Mouse (Mus musculus) liver, embryonic 15.5 days (tissue): ENCODE results near the gene Rnaset2b. TPM values are rescaled to one million over a fixed set of nuclear protein-coding genes. Genes with fewer than 3 reads are reported as not detected.
"Not testable (repeated sequence)": the region's sequence is repeated elsewhere in the genome, so short reads cannot be mapped to it uniquely, and the experiment has no call there.

Experiments used
- ATAC-seq: fragments of 200-750 bp; cut with Nextera tagmentation; 2 replicates; pipeline ENCODE4 v1.8.0; 2017; ENCODE audit warnings: moderate number of reproducible peaks, mild to moderate bottlenecking, moderate library complexity; ENCODE audit not compliant: insufficient read depth
- H3K27ac ChIP-seq: fragments of 300-500 bp; sonication (generic); replicated peaks from 2 replicates; pipeline ENCODE4 v1.5.1; 2015; ENCODE audit warnings: mild to moderate bottlenecking, inconsistent platforms
- H3K27me3 ChIP-seq: fragments of 300-500 bp; sonication (generic); 2 replicates; pipeline ENCODE4 v1.6.1; 2015; ENCODE audit warnings: mild to moderate bottlenecking, inconsistent platforms
- H3K36me3 ChIP-seq: fragments of 300-500 bp; sonication (generic); replicated peaks from 2 replicates; pipeline ENCODE4 v1.6.1; 2015; ENCODE audit warnings: moderate library complexity, mild to moderate bottlenecking, inconsistent platforms
- H3K4me1 ChIP-seq: fragments of 300-500 bp; sonication (generic); replicated peaks from 2 replicates; pipeline ENCODE4 v1.6.1; 2015; ENCODE audit warnings: inconsistent platforms
- H3K4me2 ChIP-seq: fragments of 300-500 bp; sonication (generic); 2 replicates; pipeline ENCODE4 v1.6.1; 2015; ENCODE audit warnings: moderate library complexity, mild to moderate bottlenecking, inconsistent platforms
- H3K4me3 ChIP-seq: fragments of 300-500 bp; sonication (generic); replicated peaks from 2 replicates; pipeline ENCODE4 v1.5.1; 2015; ENCODE audit warnings: mild to moderate bottlenecking, inconsistent platforms
- H3K9ac ChIP-seq: fragments of 300-500 bp; sonication (generic); 2 replicates; pipeline ENCODE4 v1.6.1; 2015; ENCODE audit warnings: moderate library complexity, mild to moderate bottlenecking, inconsistent platforms
- H3K9me3 ChIP-seq: fragments of 300-500 bp; sonication (generic); replicated peaks from 2 replicates; pipeline ENCODE4 v1.6.1; 2016; ENCODE audit warnings: inconsistent platforms
- WGBS: fragments of 180-500 bp; shearing (Covaris S2); methylation state at CpG from one replicate; pipeline ENCODE4 v1.1.7; 2015; ENCODE audit warnings: mixed read lengths; ENCODE audit not compliant: insufficient replicate concordance; 5-methylcytosine and 5-hydroxymethylcytosine counted together
- polyA plus RNA-seq: library from polyadenylated mRNA; unstranded; fragments of >200 nt; fragmentation: Nextera tagmentation; extraction: Ambion mirVana; gene quantifications from 2 replicates; pipeline ENCODE4 v1.2.1, GENCODE M21; 2015

Gene Rnaset2b
- polyA plus RNA-seq, 1 experiment from 2014 or later, result 131 TPM

GRCm38 (mm10) chr17:7025764-7026346 is 55.4 kb downstream of the Rnaset2b start:
- not testable (repeated sequence) for H3K4me1 ChIP-seq, H3K27ac ChIP-seq, H3K36me3 ChIP-seq, H3K9me3 ChIP-seq, H3K27me3 ChIP-seq, H3K4me2 ChIP-seq, H3K4me3 ChIP-seq, H3K9ac ChIP-seq, ATAC-seq
- WGBS, result 82% methylated on average over 3 of the region's 14 CpGs

- H3K36me3 ChIP-seq, H3K4me3 ChIP-seq, H3K4me1 ChIP-seq, H3K9me3 ChIP-seq, H3K4me2 ChIP-seq, ATAC-seq, H3K27me3 ChIP-seq, H3K27ac ChIP-seq, H3K9ac ChIP-seq: not testable (repeated sequence)
- WGBS, result 71% methylated on average over 6 of the region's 7 CpGs
Measured at GRCm38 (mm10) chr17:7030204-7030603, 59.8 kb downstream of the Rnaset2b start.

GRCm38 (mm10) chr17:7030622-7031174 is 60.3 kb downstream of the Rnaset2b start:
- WGBS, result 52% methylated on average over 3 of the region's 6 CpGs
- H3K27ac ChIP-seq, ATAC-seq, H3K9ac ChIP-seq, H3K4me1 ChIP-seq, H3K36me3 ChIP-seq, H3K9me3 ChIP-seq, H3K4me3 ChIP-seq, H3K4me2 ChIP-seq, H3K27me3 ChIP-seq: not testable (repeated sequence)

GRCm38 (mm10) chr17:7033192-7034166 is 63.0 kb downstream of the Rnaset2b start:
- H3K9ac ChIP-seq, H3K27me3 ChIP-seq, H3K4me1 ChIP-seq, H3K27ac ChIP-seq, ATAC-seq, H3K4me3 ChIP-seq, H3K4me2 ChIP-seq, H3K9me3 ChIP-seq, H3K36me3 ChIP-seq: not testable (repeated sequence)
- 44% methylated on average over 3 of the region's 17 CpGs for WGBS

Other genes with a start within 250 kb of the Rnaset2b start
- 48.3 and 49.4 TPM in 2 replicates for gene Ezr, start 187.8 kb upstream of the Rnaset2b start, polyA plus RNA-seq
- gene Rsph3b, start 22.0 kb upstream of the Rnaset2b start, polyA plus RNA-seq, result 11.6 and 13.4 TPM in 2 replicates
- 13.1 and 13.5 TPM in 2 replicates for gene Tagap1, start 9.5 kb upstream of the Rnaset2b start, polyA plus RNA-seq
- 0.07 TPM in 1 of 2 replicates, not detected in the other for gene Gm49721, start 8.3 kb downstream of the Rnaset2b start, polyA plus RNA-seq
- 0.20 TPM in 1 of 2 replicates, not detected in the other for gene Gm1604a, start 54.9 kb downstream of the Rnaset2b start, polyA plus RNA-seq
- 1.1 and 1.3 TPM in 2 replicates for gene Rps6ka2, start 199.5 kb downstream of the Rnaset2b start, polyA plus RNA-seq